Mouse (Mus musculus) spleen, adult 2 months (tissue): ENCODE data around the gene Pvr.

Experiments
- CTCF ChIP-seq: fragments of 200-500 bp; IDR thresholded peaks from 2 replicates; pipeline ENCODE4 v1.5.1; 2011; ENCODE audit warnings: mild to moderate bottlenecking, inconsistent platforms; ENCODE audit not compliant: insufficient read depth, insufficient read length, insufficient replicate concordance; ENCODE audit errors: extremely low read depth
- POLR2A ChIP-seq: fragments of 200-500 bp; IDR thresholded peaks from 2 replicates; pipeline ENCODE4 v1.6.1; 2011; ENCODE audit warnings: low read depth, low read length, inconsistent platforms

- TF ChIP-seq CTCF (no peak), POLR2A (no peak)
These were observed 9.7 kb downstream of the Pvr start for GRCm38 (mm10) chr7:19911292-19911658.
